Mouse (Mus musculus) cerebellum, adult 2 months (tissue): ENCODE results near the gene Wwtr1. TPM values are rescaled to one million over a fixed set of nuclear protein-coding genes. Genes with fewer than 3 reads are reported as not detected.
A peak's percentile ranks its signal among the peaks of the same experiment; 100 is the strongest.

ENCODE experiments used
- DNase-seq, 2 experiments: peaks; one replicate each; pipeline ENCODE4 v3.0.0; 2021
- H3K27ac ChIP-seq: fragments of 200-500 bp; 2 replicates; pipeline ENCODE4 v1.5.1; 2012; ENCODE audit warnings: low read length, control low read depth, inconsistent platforms; ENCODE audit not compliant: insufficient read depth
- H3K27me3 ChIP-seq: fragments of 200-500 bp; 2 replicates; pipeline ENCODE4 v1.6.1; 2012; ENCODE audit warnings: inconsistent platforms, mild to moderate bottlenecking, low read length, moderate library complexity; ENCODE audit not compliant: control insufficient read depth, insufficient read depth
- H3K4me1 ChIP-seq: fragments of 200-500 bp; 2 replicates; pipeline ENCODE4 v1.6.1; 2011; ENCODE audit warnings: low read length; ENCODE audit not compliant: control insufficient read depth, insufficient read depth
- H3K4me3 ChIP-seq: fragments of 200-500 bp; replicated peaks from 2 replicates; pipeline ENCODE3; 2011; ENCODE audit warnings: mild to moderate bottlenecking, low read depth, low read length, control low read depth; ENCODE audit not compliant: insufficient read depth
- CTCF ChIP-seq: fragments of 200-500 bp; IDR thresholded peaks from 2 replicates; pipeline ENCODE4 v1.5.1; 2011; ENCODE audit warnings: low read depth, mild to moderate bottlenecking, control low read depth, low read length, moderate library complexity, borderline replicate concordance; ENCODE audit not compliant: insufficient read depth
- POLR2A ChIP-seq: fragments of 200-500 bp; IDR thresholded peaks from 2 replicates; pipeline ENCODE4 v1.6.1; 2011; ENCODE audit warnings: low read length, control low read depth, borderline replicate concordance; ENCODE audit not compliant: insufficient read depth
- WGBS: fragments of 180-500 bp; shearing (Covaris S2); methylation state at CpG from one replicate; pipeline ENCODE4 v1.1.7; 2018; 5-methylcytosine and 5-hydroxymethylcytosine counted together
- polyA plus RNA-seq: library from polyadenylated mRNA; depleted of rRNA; stranded (reverse); fragments of >200 nt; gene quantifications from 2 replicates; pipeline ENCODE4 v1.2.3, GENCODE M21; 2012

The Wwtr1 gene
- polyA plus RNA-seq, 1 experiment = 10.0 TPM

- no peak overlapping the region for H3K27ac ChIP-seq
- no peak for DNase-seq
- H3K27me3 ChIP-seq = no peaks in the 10 kb centered on the region
- H3K4me3 ChIP-seq = no peak overlapping the region
- no peak for TF ChIP-seq CTCF
- H3K4me1 ChIP-seq = no peaks in the 10 kb centered on the region
- 83% methylated on average over 4 of the region's 4 CpGs for WGBS
Observed at GRCm38 (mm10) chr3:57463302-57463701, 112.4 kb downstream of the Wwtr1 start.

- DNase-seq = no peak
- no peak overlapping the region for H3K27ac ChIP-seq
- no peaks in the 10 kb centered on the region for H3K27me3 ChIP-seq
- no peak overlapping the region for H3K4me3 ChIP-seq
- TF ChIP-seq CTCF = no peak
- TF ChIP-seq POLR2A = no peak
- no peaks in the 10 kb centered on the region for H3K4me1 ChIP-seq
- 86% methylated on average over 11 of the region's 11 CpGs for WGBS
Observed at GRCm38 (mm10) chr3:57458652-57459051, 117.1 kb downstream of the Wwtr1 start.

- peak; percentile 40 to 42 for DNase-seq
- TF ChIP-seq POLR2A (no peak), CTCF (peak; percentile 61)
- no peaks in the 10 kb centered on the region for H3K27me3 ChIP-seq
- WGBS = 26% methylated on average over 5 of the region's 5 CpGs
- no peak overlapping the region for H3K27ac ChIP-seq
- H3K4me3 ChIP-seq = no peak overlapping the region
- H3K4me1 ChIP-seq = no peaks in the 10 kb centered on the region
Observed at GRCm38 (mm10) chr3:57448445-57448844, 127.3 kb downstream of the Wwtr1 start.

GRCm38 (mm10) chr3:57447889-57448288 is 127.8 kb downstream of the Wwtr1 start:
- 24% methylated on average over 1 of the region's 1 CpGs for WGBS
- no peak for DNase-seq
- H3K4me1 ChIP-seq = no peaks in the 10 kb centered on the region
- no peak overlapping the region for H3K4me3 ChIP-seq
- H3K27ac ChIP-seq = no peak overlapping the region
- no peaks in the 10 kb centered on the region for H3K27me3 ChIP-seq
- TF ChIP-seq POLR2A (no peak), CTCF (no peak)

- WGBS = 35% methylated on average over 3 of the region's 3 CpGs
- Histone ChIP-seq H3K4me3 (no peak overlapping the region), H3K27me3 (no peaks in the 10 kb centered on the region), H3K4me1 (no peaks in the 10 kb centered on the region), H3K27ac (no peak overlapping the region)
- TF ChIP-seq CTCF (no peak), POLR2A (no peak)
- DNase-seq = no peak
Observed at GRCm38 (mm10) chr3:57445706-57446105, 130.0 kb downstream of the Wwtr1 start.

- no peak for DNase-seq
- Histone ChIP-seq H3K4me3 (no peak overlapping the region), H3K27me3 (no peaks in the 10 kb centered on the region), H3K4me1 (no peaks in the 10 kb centered on the region), H3K27ac (no peak overlapping the region)
- 78% methylated on average over 3 of the region's 3 CpGs for WGBS
- no peak for TF ChIP-seq CTCF
Observed at GRCm38 (mm10) chr3:57440956-57441355, 134.8 kb downstream of the Wwtr1 start.

- H3K4me3 ChIP-seq = no peak overlapping the region
- WGBS = 84% methylated on average over 8 of the region's 8 CpGs
- no peaks in the 10 kb centered on the region for H3K27me3 ChIP-seq
- TF ChIP-seq POLR2A (no peak), CTCF (no peak)
- H3K27ac ChIP-seq = no peak overlapping the region
- no peaks in the 10 kb centered on the region for H3K4me1 ChIP-seq
- no peak for DNase-seq
Observed at GRCm38 (mm10) chr3:57435364-57435763, 140.3 kb downstream of the Wwtr1 start.

- WGBS = 30% methylated on average over 3 of the region's 3 CpGs
- Histone ChIP-seq H3K27me3 (no peaks in the 10 kb centered on the region), H3K27ac (no peak overlapping the region), H3K4me1 (no peaks in the 10 kb centered on the region), H3K4me3 (no peak overlapping the region)
- TF ChIP-seq CTCF (no peak), POLR2A (no peak)
- DNase-seq = no peak
Observed at GRCm38 (mm10) chr3:57431706-57432105, 144.0 kb downstream of the Wwtr1 start.

- no peak for DNase-seq
- Histone ChIP-seq H3K27me3 (no peaks in the 10 kb centered on the region; the same call in 1 of the 2 replicates), H3K4me1 (no peaks in the 10 kb centered on the region; the same call in 1 of the 2 replicates), H3K4me3 (no peak overlapping the region), H3K27ac (no peak overlapping the region)
- 93% methylated on average over 4 of the region's 4 CpGs for WGBS
- TF ChIP-seq CTCF = no peak
- no peak for TF ChIP-seq POLR2A
Observed at GRCm38 (mm10) chr3:57429486-57429885, 146.2 kb downstream of the Wwtr1 start.
